Mouse (Mus musculus) adrenal gland, postnatal 36 days (tissue): ENCODE measurements around the gene Ap1g1. TPM values are rescaled to one million over a fixed set of nuclear protein-coding genes. Genes with fewer than 3 reads are reported as not detected.
"Not testable (repeated sequence)": the region's sequence is repeated elsewhere in the genome, so short reads cannot be mapped to it uniquely, and the experiment has no call there.

Source experiments
- DNase-seq, 2 experiments: peaks; one replicate each; pipeline ENCODE4 v3.0.0; 2021; ENCODE audit warnings: mixed read lengths in 1 of 2
- total RNA-seq, 2 experiments: library from RNA; stranded (reverse); gene quantifications; 2 replicates each; pipeline ENCODE4 v1.2.3; 2021

Gene Ap1g1
- total RNA-seq, 2 experiments from 2014 or later = 86.6 to 96.0 TPM

DNA sequence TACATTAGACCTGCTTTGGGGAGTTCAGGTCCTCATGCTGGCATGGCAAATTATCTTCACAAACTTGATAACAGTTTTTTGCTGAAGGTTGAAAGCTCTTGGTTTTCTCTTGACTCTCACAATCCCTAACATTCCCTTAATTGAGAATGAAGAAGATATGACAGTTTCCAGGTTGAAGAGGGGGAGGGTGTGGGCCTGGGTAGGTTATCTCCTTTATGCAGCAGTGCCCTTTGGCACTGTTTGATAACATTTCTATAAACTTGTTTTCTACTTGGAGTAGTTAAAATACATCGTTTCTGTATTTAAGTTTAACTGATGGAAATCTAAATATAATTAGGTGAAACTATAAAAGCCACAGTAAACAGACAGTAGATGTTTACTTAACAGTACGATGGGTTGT is 86.4 kb downstream of the Ap1g1 start:
- DNase-seq = no peak

DNA sequence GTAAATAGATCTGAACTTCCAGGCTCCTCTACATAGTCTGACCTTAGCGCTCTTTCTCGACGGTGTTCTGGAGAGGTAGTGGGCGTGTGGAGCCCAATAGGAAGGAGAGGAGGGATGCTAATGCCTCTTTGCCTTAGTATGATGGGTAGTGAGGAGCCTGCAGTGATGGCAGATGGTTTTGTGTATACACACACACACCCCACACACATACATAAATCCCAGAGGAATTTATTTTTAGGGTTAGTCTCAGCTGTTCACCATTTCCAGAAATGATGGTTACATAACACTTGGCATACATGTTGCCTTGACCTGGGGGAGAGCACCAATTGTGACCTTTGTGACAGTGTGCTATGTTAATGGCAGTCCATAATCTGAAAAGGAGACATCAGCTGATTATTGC is 87.2 kb downstream of the Ap1g1 start:
- DNase-seq = no peak

DNA sequence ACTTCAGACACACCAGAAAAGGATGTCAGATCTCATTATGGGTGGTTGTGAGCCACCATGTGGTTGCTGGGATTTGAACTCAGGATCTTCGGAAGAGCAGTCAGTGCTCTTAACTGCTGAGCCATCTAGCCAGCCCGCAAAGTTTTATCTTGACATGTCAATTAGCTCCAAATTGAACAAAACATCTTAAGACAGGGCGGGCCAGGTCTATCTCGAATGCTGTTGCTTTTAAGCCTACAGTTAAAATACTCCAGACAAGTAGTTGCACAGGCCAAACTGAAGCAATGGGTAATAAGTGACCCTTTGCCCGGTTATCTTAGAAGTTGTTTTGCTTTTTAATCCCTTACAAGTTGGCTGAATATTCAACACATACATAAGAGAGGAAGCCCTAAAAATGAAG is 88.3 kb downstream of the Ap1g1 start:
- DNase-seq = no peak

DNA sequence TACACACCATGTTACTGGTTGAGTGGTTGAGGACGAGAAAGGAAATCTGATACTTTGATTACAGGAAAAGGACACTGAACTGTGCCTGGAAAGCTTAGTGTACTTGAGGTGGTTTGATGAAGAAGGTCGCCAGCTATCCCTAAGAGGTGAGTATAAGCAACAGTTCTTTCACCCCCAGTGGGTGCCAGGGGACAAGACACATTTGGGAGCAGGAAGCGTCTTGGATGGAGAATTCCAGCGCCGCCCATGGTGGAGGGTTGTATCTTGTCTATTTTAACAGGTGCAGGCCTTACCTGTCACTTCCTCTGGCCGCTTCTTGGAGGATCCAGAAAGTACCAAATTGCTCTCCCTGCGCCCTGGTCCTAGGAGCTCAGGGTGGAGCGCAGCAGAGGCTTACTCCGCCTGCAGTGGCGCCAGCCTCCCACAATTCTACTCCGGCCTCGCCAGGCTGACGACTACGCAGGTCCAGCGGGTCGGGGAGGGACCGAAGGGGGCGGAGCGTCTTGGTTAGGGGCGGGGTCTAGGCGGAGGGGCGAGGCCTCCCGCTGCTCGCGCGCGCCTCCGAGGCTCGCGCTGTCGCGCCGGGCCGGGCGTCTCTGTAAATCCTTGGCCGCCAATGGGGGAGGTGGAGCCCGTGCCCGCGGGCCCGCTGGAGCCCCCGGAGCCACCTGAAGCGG is 89.8 kb downstream of the Ap1g1 start, which contains the start of gene Phlpp2:
Gene Phlpp2, plus strand, starts transcription at position 540 of the 677 bp plus-strand sequence.
- peak; percentile 99 for DNase-seq

DNA sequence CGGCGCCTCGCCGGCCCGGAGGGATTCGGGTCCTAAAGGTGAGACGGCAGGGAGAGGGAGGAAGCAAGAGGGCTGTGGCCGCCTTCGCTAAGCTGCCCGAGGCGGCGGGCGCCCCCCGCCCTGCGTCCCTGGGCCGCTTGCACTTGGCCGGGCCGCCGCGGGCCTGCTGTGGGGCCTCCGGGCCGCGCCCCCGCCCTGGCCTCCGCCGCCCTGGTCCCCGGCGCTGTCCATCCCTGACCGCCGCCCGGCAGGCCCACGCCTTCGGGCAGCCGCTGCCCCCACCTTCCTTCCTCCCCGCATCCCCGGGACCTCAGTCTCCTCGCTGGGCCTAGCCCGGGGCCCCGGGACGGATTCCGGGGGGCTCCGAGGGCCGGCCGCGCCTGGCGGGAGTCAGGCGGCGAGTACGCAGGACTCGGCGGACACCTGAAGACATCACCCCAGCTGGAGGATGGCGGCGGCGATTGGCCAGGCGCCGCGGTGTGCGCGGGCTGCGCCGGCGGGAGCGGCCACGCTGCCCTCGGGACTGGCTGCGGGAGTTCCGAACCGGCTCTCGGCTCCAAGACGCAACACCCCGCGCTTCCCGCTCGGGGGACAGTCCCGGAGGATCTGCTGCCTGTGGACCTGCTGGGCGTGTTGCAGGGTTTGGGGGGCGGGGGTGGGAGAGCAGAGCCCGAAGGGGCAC is 90.5 kb downstream of the Ap1g1 start:
- DNase-seq = peak; percentile 56 to 68

DNA sequence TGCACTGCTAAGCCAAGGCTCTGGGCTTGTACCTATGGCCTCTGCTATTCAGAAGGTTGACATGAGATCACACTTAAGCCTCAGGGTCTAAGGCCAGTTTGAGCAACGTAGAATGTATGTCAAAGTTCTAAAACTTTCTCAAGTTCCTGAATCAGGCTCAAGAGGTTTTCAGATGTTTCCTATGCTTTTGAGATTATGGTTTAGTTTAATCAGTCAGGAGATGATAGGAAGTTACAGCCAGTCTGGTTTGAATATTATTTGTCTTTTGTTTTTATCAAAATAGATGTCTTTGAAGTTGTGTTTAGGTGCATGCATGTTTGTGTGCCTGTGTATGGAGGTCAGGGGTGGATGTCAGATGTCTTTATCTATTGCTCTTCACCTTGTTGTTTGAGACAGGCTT is 92.7 kb downstream of the Ap1g1 start:
- DNase-seq = no peak

DNA sequence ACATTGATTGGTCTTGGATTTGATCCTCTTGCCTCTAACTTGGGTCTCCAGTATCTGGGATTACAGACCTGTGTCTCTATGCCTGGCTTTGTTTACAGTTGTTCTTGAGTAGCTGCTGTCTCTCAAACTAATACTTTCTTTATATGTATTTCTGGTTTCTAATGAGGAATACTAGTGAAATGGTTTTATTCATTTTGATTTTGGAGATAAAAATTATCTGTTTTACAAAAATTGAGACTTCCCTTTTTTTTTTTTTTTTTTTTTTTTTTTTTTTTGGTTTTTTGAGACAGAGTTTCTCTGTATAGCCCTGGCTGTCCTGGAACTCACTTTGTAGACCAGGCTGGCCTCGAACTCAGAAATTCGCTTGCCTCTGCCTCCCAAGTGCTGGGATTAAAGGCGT is 95.4 kb downstream of the Ap1g1 start:
- DNase-seq = not testable (repeated sequence)

DNA sequence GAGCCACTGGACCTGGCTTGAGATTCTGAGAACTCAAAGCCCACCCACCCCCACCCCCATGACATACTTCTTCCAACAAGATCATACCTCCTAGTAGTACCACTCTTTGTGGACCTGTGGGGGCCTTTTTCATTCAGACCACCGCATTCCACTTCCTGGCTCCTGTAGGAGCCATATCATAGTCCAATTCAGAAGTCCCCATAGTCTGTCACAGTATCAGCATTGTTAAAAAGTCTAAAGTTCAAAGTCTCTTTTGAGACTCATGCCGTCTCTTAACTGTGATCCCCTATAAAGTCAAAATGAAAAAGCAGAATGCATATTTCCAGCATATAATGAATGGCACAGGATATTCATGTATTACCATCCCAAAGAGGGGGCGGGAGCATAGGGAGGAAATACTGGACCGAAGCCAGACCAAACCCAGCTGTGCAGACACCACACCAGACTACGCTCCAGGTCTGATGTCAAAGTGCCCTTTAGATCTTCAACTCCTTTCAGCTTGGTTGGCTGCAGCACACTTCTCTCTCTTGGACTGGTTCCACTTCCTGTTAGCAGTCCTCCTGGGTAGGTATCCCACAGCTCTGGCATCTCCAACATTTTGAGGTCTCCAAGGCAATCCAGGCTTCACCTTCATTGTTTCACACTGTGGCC is 101.8 kb downstream of the Ap1g1 start:
- no peak for DNase-seq

DNA sequence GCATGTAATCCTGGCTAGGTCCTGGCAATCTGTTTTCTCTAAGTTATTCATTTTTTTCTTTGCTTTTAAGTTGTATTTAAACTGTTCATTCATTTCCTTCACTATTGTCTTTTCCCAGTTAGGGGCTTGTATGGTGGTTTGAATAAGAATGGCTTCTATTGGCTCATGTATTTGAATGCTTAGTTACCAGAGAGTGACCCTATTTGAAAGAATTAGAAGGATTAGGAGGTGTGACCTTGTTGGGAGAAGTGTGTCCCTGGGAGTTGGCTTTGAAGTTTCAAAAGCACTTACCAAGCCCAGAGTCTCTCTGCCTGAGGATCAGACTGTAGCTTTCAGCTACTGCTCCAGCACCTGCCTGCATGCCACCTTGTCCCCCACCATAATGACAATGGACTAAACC is 106.9 kb downstream of the Ap1g1 start:
- no peak for DNase-seq

DNA sequence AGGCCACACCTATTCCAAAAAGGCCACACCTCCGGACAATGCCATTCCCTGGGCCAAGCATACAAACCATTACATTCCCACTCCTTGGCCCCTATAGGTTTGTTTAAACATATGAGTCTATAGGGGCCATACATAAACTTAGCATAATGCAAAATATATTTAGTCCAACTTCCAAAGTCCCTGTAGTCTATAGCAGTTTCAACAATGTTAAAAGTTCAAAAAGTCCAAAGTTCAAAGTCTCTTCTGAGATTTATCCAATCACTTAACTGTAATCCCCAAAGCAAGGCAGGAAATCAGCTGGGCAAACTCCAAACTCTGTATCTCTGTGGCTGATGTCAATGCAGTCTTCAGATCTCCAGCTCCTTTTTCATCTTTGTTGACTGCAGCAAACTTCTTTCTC is 110.9 kb downstream of the Ap1g1 start:
- no peak for DNase-seq

DNA sequence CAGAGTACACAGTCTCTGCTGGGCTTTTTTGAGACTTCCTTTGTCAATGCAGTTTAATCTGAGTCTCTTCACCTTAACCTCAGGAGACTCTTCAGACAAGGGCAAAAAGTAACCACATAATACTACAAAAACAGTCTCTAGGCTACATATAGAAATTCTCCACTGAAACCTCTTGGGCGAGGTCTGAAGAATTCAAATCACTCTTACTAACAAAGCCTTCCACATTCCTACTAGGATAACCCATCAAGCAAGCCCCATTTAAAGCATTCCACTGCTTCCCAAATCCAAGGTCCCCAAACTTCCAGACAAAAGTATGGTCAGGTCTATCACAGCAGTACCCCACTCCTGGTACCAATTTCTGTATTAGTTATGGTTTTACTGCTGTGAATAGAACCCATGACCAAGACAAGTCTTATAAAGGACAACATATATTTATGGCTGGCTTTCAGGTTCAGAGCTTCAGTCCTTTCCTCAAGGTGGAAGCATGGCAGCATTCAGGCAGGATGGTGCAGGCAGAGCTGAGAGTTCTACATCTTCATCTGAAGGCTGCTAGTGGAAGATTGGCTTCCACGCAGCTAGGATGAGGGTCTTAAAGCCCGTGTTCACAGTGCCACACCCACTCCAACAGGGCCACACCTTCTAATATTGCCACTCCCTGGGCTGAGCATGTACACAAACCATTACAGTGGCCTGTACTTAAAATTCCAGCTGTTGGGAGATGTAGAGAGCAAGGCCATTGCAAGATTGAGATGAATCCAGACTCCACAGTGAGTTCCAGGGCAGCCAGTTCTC is 112.6 kb downstream of the Ap1g1 start:
- DNase-seq = no peak

DNA sequence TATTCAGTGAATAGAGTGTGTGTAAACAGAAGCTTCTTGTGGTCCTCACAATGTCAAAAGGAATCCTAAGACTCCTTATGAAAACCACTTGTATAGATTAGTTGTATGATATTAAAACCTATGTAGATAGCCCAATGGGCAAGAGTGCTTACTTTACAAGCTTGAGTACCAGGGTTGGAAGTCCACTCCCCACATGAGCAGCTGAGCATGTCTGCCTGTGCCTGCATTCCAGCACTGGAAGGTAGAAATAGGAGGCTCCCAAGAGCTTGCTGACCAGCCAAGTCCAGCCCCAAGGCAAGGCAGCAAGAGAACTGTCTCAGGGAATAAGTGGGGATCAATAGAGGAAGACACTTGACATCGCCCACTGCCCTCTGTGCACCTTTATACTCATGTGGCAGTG is 116.3 kb downstream of the Ap1g1 start:
- DNase-seq = no peak

DNA sequence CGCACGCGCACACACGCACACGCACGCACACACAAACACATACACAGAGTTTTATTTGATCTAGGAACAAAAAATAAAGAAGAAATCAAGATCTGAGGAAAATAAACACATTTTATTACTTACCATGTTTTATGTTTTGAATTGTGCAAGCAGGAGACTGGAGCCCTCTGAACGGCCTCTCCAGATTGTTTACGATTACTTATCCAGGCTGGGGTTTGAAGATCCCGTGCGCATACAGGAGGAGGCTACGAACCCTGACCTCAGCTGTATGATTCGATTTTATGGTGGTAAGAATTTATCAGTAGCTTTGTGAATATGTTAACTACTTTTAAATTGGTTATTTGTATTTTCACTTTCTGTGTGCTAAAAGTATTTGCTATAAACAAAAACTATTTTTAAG is 117.0 kb downstream of the Ap1g1 start:
- DNase-seq = no peak

DNA sequence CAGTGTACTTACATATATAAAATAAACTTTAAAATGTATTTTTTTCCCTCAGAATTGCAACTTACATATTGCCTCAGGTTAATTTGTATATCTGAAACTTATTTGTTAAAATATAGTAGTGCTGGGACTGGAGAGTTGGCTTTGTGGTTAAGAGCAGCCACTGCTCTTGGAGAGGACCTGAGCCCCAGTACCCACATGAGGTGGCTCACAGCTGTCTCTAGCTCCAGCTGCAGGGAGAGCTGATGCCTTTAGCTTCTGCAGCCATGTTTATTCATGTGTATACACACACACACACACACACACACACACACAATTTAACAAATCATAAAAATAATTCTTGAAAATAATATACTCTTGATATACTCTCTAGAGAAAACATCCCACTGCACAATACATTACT is 124.0 kb downstream of the Ap1g1 start:
- DNase-seq = no peak

DNA sequence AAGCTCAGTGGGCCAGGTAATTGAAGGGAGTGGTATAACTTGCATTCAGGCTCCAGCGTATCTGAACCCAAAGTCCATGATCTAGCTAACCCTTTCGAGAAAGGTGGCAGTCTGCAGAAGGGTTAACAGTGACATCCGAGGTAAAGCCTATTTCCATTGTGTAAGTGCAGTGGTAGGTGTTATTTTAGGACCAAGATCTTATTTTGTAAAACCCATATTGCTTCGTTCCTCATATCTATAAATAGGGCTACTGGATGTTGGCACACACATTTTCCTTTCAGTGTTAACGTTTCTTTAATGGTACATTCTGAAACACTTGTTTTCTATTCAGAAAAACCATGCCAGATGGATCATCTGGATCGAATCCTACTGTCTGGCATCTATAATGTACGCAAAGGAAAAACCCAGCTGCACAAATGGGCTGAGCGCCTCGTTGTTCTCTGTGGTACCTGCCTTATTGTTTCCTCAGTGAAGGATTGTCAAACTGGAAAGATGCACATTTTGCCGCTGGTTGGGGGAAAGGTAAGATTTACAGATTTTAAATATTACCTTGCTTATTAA is 125.6 kb downstream of the Ap1g1 start:
- DNase-seq = no peak

DNA sequence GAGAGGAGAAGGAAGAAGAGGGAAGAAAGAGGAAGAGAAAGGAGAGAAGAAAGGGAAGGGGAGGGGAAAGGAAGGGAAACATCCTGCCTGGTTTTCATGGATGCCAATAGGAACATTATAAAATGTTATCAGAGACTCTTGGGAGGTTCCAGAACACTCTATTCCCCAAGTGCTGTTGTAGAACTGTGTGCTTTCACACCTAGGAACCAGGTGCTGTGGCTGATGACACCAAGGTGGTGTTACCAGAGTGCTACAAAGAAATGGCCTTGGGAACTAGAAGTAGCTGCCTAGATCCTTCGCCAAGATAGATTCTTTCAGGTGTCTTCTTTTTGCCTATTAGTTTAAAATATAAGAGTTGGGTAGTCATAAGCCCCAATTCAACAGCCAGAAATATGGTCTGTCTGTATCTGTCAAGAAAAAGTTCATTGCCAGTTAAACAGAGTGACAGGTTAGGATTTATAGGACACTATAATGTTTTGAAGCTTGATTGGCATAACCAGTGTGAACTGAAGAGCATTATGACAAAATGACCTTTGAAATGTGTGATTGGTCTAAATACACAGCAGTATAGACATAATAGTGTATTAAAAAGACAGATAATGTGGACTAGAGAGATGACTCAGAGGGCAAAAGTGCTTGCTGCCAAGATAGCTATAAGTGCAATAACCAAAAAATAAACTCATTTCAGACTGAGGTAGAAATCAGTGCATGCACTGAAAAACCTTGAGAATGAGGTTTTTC is 126.7 kb downstream of the Ap1g1 start:
- DNase-seq = no peak

DNA sequence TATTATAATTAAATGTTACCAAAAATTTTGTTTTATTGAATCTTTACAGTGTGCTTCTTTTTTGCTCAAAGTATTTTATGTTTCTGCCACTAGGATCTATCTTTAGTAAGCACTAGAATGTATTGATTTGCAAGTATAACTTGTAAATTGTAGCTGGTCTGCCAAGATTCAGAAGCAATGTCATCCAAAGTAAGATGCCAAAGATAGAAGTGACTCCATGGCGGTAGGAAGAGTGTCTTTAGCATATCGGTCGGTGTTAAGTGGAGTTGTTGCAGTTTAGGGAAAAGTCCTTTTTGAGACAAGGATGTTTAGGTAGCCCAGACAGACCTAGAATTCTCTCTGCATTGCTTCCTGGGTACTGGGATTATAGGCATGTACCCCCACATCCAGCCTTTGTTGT is 128.6 kb downstream of the Ap1g1 start:
- no peak for DNase-seq

DNA sequence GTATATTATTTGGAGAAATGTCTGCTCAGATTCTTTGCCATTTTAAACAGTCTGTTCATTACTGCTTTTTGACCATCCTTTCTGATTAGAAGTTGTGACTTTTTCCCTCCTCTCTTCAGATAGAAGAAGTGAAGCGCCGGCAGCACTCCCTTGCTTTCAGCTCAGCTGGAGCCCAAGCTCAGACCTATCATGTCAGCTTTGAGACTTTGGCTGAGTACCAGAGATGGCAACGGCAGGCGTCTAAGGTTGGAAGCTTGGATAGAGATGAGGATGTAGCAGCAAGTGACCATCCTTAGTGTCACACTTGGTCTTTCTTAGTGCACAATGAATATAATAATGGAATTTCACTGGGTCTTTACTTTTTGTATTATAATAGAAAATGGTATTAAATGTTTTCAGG is 129.0 kb downstream of the Ap1g1 start:
- no peak for DNase-seq
